In the genomic region with DNA sequence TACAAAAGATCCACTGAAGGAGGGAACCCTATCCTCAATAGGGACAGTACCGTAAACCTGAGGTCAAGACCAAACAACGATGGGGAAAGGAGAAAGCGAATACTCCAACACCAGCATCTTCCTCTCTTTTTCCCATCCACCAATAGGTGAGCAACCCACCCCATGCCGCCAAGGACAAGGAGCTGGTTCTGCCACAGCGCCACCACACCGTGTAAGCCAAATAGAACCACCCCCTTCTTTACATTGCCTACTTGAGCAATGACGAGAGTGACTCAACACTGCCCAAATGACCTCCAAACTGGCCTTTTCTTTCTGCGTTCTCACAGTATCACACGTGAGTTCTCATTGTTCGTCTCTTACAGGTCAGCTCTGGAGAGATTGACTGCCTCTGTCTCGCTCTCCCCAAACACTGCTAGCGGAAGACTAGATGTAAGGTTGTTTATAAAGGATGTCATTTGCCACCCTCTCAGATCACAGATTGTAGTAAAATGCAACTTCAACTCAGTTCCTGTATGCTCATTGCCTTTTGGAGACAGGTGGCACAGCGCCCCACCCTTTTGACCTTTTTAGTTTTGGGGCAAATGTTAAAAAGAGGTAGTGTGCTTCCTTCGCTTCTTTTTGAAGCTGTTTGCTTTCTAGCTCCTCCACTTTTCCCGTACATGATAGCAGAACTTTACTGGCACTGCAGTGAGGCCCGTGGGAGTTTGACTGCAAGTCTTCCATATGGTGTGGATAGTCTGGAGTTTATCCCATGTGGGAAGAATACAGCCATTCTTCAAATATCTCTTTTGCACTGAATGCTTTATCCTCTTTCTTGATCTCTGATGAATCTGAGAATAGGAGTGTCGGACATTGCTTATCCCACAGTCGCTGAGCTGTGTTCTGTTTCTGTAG, we compare ENCODE assay signal across 14 mouse cellular contexts. TPM values are rescaled to one million over a fixed set of nuclear protein-coding genes. Genes with fewer than 3 reads are reported as not detected.
A peak's percentile ranks its signal among the peaks of the same experiment; 100 is the strongest.
DNase-seq lines count a peak whose midpoint lies in the region; ATAC-seq lines count a peak whose summit lies in the region.
"Had no signal": no experiment of that assay in that cellular context is flagged by ENCODE, and none has a peak within 500 bp of the region (broad histone marks: within the 10 kb centered on the region; RNA-seq: fewer than 3 reads in every experiment).

No protein-coding gene starts in this region.

- peaks cover 12% of the 10 kb centered on the region for H3K36me3 ChIP-seq in heart, embryonic 12.5 days
- peaks cover 10% of the 10 kb centered on the region for H3K36me3 ChIP-seq in hindbrain, embryonic 14.5 days (replicated peaks; ENCODE audit: control insufficient read depth, insufficient read depth)
- H3K36me3 ChIP-seq: embryonic facial prominence, embryonic 15.5 days had no signal

- DNase-seq in heart, adult 11 months, result peak; percentile 85
- peak; percentile 83 for DNase-seq in T-cell, adult 2 months (ENCODE audit: low spot score)
- DNase-seq in left cerebral cortex, adult 9 months (ENCODE audit: low spot score in 2 of 2), result peak; percentile 22 to 73
- DNase-seq in telencephalon, adult 2 months (ENCODE audit: low read depth, low spot score), result peak; percentile 73
- DNase-seq in hindbrain, embryonic 14.5 days (ENCODE audit: low spot score), result no peak
- no peak for DNase-seq in urinary bladder, postnatal 10 days (ENCODE audit: low spot score)
- DNase-seq: cerebellum, postnatal 25 days; lung, adult 18-20 months had no signal

- H3K27ac ChIP-seq in heart, embryonic 12.5 days (ENCODE audit: poor library complexity, severe bottlenecking), result no peak overlapping the region
- H3K27ac ChIP-seq in hindbrain, embryonic 14.5 days, result no peak overlapping the region
- H3K27ac ChIP-seq: embryonic facial prominence, embryonic 15.5 days; limb, embryonic 10.5 days; midbrain, embryonic 12.5 days; stomach, postnatal 0 days had no signal

- no peaks in the 10 kb centered on the region for H3K9me3 ChIP-seq in heart, embryonic 12.5 days (replicated peaks)
- no peaks in the 10 kb centered on the region for H3K9me3 ChIP-seq in hindbrain, embryonic 14.5 days (ENCODE audit: control insufficient read depth, low read length)
- H3K9me3 ChIP-seq: embryonic facial prominence, embryonic 15.5 days; limb, embryonic 10.5 days; midbrain, embryonic 12.5 days had no signal

- no peak overlapping the region for H3K4me3 ChIP-seq in heart, embryonic 12.5 days
- no peak overlapping the region for H3K4me3 ChIP-seq in hindbrain, embryonic 14.5 days (replicated peaks; ENCODE audit: low read length)
- H3K4me3 ChIP-seq: embryonic facial prominence, embryonic 15.5 days; limb, embryonic 10.5 days; midbrain, embryonic 12.5 days had no signal

- no peaks in the 10 kb centered on the region for H3K4me1 ChIP-seq in heart, embryonic 12.5 days (replicated peaks)
- no peaks in the 10 kb centered on the region for H3K4me1 ChIP-seq in hindbrain, embryonic 14.5 days (replicated peaks; ENCODE audit: control insufficient read depth, insufficient read depth, low read length)
- H3K4me1 ChIP-seq: embryonic facial prominence, embryonic 15.5 days; limb, embryonic 10.5 days; midbrain, embryonic 12.5 days had no signal

- WGBS in heart, embryonic 12.5 days, result 85% methylated on average over 18 of the region's 18 CpGs
- 91% methylated on average over 18 of the region's 18 CpGs for WGBS in hindbrain, embryonic 14.5 days

- ATAC-seq in heart, embryonic 12.5 days (ENCODE audit: insufficient number of reproducible peaks, low FRiP score), result no peak
- no peak for ATAC-seq in megakaryocyte-erythroid progenitor cell, adult 5-6 weeks (replicated peaks; ENCODE audit: low FRiP score, low TSS enrichment, poor library complexity, severe bottlenecking)
- ATAC-seq in hindbrain, embryonic 14.5 days (ENCODE audit: low FRiP score), result no peak

- H3K27me3 ChIP-seq in heart, embryonic 12.5 days (replicated peaks), result no peaks in the 10 kb centered on the region
- H3K27me3 ChIP-seq in hindbrain, embryonic 14.5 days (ENCODE audit: control insufficient read depth, insufficient read depth, low read length), result no peaks in the 10 kb centered on the region
- H3K27me3 ChIP-seq: embryonic facial prominence, embryonic 15.5 days; midbrain, embryonic 12.5 days had no signal

- H3K4me2 ChIP-seq in heart, embryonic 12.5 days, result no peak overlapping the region
- no peak overlapping the region for H3K4me2 ChIP-seq in hindbrain, embryonic 14.5 days (replicated peaks)
- H3K4me2 ChIP-seq: embryonic facial prominence, embryonic 15.5 days; midbrain, embryonic 12.5 days had no signal

- no peak overlapping the region for H3K9ac ChIP-seq in heart, embryonic 12.5 days
- no peak overlapping the region for H3K9ac ChIP-seq in hindbrain, embryonic 14.5 days
- H3K9ac ChIP-seq: embryonic facial prominence, embryonic 15.5 days; midbrain, embryonic 12.5 days had no signal

RNA-seq across cellular contexts. Expression of a gene that starts 45.9 kb away (rescaled TPM):
- 19.1 and 19.2 TPM in 2 replicates for polyA plus RNA-seq in heart, embryonic 12.5 days (2016; fragmentation: Nextera tagmentation; extraction: Ambion mirVana)
- total RNA-seq in megakaryocyte-erythroid progenitor cell, adult 5-6 weeks (2014; fragmentation: Nextera tagmentation), result 65.6 and 66.4 TPM in 2 replicates
- 85.9 and 94.3 TPM in 2 replicates for total RNA-seq in megakaryocyte-erythroid progenitor cell, adult 5-6 weeks (2017)
- polyA plus RNA-seq in hindbrain, embryonic 14.5 days (2014; fragmentation: Nextera tagmentation; extraction: Ambion mirVana), result 24.5 and 25.0 TPM in 2 replicates

Comparison
In these comparisons a context has a peak if more than half of its experiments do, and no peak if none do; other contexts are left out.
1. DNase-seq: peak in heart, adult 11 months (single experiment), T-cell, adult 2 months (single experiment), left cerebral cortex, adult 9 months (2 of 2) and telencephalon, adult 2 months (single experiment); none in hindbrain, embryonic 14.5 days (single experiment) and urinary bladder, postnatal 10 days (single experiment).